Mouse (Mus musculus): Measurements from ENCODE around the gene Dlgap1.

- no peak for TF ChIP-seq CTCF (IDR thresholded peaks at IDR 0.05; ENCODE audit: low read depth)
- TF ChIP-seq EP300 (IDR thresholded peaks at IDR 0.05; ENCODE audit: low read depth) = no peak
Observed at GRCm38 (mm10) chr17:70169831-70170230, 201.0 kb downstream of the Dlgap1 start.
